Mouse (Mus musculus) monocyte, adult 2 months (primary cell): ENCODE measurements around the gene Mfn2.
A peak's percentile ranks its signal among the peaks of the same experiment; 100 is the strongest.

ENCODE experiments used
- DNase-seq, 2 experiments: peaks; one replicate each; pipeline ENCODE4 v3.0.0; 2022; ENCODE audit warnings: low spot score in 2 of 2, low read depth in 1 of 2

Mfn2 gene

GRCm38 (mm10) chr4:147904313-147905089, at the start of gene Mfn2:
Gene Mfn2 (minus strand): TSS chr4:147904704.
- DNase-seq, result peak; percentile 52 to 82

- DNase-seq, result no peak
Observed at GRCm38 (mm10) chr4:147953590-147953989, 49.1 kb upstream of the Mfn2 start.

DNA sequence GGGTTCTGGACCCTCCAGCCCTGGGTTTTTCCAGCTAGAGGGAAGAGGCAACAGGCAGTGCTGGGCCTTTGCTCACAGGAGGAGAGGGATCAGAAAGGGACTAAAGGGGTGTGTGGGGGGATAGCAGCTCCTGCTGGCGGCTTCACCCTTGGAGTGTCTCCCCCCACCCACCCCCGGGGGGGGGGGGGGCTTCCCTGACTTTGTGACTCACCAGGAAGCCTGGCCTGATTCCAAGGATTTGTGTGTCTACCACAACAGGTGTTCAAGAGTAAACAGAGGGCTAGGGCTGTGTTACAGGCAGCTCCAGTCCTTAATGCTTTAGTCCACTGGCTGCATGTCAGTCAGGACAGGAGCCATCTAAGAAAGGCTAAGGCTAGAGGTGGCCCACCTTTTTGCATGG, 43.0 kb upstream of the Mfn2 start:
- DNase-seq, result no peak

DNA sequence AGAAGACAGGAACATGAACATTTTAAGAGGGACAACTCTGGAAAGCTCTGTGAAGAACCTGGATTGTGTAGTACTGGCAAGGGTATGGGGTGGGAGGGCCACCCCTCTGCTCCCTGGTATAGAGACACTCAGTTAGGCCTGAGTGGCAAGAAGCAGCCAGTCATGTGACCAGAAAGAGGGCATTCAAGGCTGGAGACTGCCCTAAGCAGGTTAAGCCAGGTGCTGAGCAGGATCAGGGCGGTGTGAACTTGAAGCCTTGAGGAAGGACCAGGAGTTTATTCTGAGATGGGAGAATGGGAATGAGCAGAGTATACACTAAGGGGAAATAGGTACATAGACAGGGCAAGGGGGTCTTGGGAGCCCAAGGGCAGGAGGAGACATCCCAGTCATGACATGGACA, 38.5 kb upstream of the Mfn2 start:
- no peak for DNase-seq

DNA sequence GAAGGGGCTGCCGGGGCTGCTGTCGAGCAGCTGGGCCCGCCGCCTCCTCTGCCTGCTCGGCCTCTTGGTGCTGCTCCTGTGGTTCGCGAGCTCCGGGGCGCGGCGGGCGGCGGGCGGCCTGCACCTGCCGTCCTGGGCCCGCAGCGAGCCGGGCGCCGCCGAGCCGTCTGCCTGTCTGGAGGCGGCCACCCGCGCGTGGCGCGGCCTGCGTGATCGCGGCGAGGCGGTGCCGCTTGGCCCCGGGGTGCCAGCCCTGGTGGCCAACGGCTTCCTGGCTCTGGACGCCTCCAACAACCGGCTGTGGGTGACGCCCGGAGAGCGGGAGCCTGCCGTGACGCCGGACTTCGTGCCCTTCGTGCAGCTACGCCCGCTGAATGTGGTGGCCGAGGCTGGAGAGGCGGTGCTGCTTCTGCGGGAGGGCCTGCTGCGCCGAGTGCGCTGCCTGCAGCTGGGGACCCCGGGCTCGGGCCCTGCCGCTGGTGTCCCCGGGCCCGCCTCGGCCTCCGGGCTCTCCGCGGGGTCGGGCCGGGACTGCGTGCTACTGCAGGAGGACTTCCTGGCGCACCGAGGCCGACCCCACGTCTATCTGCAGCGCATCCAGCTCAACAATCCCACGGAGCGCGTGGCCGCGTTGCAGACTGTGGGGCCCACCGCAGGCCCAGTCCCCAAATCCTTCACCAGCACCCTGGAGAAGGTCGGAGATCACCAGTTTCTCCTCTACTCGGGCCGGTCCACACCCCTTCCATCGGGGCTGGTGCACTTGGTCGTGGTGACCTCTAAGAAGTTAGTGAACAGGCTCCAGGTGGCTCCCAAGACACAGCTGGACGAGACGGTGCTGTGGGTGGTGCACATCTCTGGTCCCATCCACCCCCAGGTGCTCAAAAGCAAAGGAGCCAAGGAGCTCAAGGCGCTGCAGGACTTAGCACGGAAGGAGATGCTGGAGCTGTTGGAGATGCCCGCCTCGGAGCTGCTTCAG, 36.8 kb upstream of the Mfn2 start:
- DNase-seq, result no peak

GRCm38 (mm10) chr4:147940576-147941044, 36.1 kb upstream of the Mfn2 start, which contains the start of gene 2510039O18Rik:
Gene 2510039O18Rik (plus strand): TSS chr4:147940895.
- peak; percentile 45 to 70 for DNase-seq

- no peak for DNase-seq
Observed at GRCm38 (mm10) chr4:147940111-147940510, 35.6 kb upstream of the Mfn2 start.

DNA sequence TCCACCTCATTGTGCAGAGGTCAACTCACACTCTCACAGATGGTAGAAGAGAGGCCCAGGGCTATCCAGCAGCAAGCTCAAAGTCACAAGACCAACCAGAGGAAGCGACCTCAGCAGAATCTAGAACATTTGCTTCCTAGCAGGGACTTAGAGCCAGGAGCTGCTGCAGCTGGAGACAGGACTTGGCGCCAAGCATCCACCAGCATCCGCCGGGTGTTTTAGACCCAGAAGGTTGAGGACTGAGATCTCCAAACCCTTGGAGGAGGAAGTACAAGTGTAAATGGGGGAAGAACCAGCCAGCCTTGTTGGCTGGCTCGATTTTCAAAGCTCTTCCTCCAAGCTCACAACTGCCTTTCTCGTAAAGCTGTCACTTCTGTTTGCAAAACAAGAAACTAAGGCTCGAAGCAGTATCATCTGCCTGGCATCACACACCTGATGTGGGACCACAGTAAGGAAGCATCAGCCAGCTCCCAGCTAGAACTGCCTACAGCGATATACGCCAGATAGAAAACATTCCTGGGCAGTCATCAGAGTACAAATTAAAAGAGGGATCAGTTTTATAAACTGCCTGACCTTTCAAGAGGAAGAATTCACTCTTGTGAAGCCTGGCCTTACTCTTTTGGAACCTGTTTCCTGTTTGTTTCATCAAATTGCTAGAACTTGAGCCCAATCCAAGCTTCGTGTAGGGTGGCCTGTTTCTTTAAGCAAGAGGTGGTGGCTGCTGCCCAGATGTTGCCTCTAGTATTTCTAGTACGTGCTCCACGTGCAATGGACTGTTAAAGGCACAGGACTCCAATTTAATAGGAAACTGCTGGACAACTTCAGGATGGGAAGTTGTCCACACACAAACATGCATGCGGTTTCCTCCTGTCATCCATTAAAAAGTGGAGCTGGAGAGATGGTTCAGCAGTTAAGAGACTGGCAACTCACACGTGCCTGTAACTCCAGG, 33.9 kb upstream of the Mfn2 start:
- no peak for DNase-seq

DNA sequence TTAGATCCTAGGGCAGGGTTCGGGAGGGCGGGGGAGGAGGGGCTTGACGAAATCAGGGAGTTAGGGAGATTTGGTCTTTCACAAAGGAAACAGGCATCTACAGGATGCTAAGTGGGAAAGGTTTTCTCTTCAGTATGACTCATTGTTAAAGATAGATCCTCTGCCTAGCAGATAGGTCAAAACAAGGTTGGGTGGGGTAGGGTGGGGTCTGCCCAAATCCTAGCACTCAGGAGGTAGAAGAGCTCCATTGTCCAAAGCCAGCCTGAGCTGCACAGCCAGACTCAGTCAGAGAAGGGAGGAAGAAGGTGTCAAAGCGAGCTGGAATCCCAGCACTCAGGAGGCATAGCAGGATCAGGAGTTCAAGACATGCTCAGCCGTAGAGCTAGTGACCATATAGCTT, 33.0 kb upstream of the Mfn2 start:
- DNase-seq, result no peak

GRCm38 (mm10) chr4:147937021-147937420, 32.5 kb upstream of the Mfn2 start:
- no peak for DNase-seq

DNA sequence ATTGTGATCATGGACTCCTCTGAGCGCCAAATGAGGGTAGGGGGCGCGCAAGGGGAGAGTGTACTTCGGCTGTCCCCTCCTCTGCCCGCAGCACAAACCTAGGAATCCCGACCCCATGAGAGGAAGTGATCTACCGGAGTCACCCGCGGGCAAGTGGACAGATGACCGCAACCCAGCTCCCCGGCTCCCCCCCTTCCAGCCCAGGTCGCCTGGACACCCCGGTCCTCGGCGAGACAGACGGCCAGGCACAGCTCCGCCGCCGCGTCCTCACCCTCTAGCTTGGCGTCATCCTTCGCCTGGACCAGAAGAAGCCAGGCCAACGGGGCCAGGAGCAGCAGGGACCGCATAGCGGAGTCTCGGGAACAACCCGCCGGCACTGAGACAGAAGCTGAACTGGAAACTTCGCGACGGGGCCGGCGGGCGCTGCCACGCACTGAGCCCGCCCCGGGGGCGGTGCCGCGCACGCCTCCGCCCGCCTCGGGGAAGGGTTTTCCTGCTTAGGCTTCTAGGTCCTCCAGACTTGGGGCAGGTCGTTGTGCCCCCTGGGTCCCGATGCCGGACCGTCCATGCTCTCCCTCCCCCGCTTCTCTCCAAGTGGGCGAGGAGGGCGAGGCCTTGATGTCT, 31.9 kb upstream of the Mfn2 start, which contains the start of gene Plod1:
Gene Plod1, minus strand, starts transcription at position 437 of the 624 bp plus-strand sequence.
- peak in 1 of 2 experiments; percentile 56 for DNase-seq

- no peak for DNase-seq
Observed at GRCm38 (mm10) chr4:147935904-147936303, 31.4 kb upstream of the Mfn2 start.

GRCm38 (mm10) chr4:147934611-147935010, 30.1 kb upstream of the Mfn2 start:
- no peak for DNase-seq

DNA sequence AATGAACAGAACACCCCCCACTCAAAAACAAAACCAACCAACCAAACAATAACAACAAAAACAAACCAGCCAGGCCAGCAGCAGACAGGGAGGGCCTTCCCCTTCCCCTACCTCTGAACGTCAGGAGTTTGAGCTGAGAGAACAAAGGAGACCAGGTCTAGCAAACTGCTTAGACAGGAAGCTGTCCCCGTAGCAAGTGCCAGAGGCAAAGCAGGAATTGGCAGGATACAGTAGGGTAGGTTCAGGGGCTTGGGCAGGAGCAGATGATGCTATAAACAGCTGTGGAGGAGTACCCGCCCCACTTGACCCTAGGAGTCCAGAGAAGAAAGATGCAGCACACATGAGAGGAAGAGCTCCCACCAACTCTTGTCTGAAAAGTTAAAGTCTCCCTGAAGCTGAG, 29.6 kb upstream of the Mfn2 start:
- DNase-seq, result no peak

- no peak for DNase-seq
Observed at GRCm38 (mm10) chr4:147930946-147931345, 26.4 kb upstream of the Mfn2 start.

- DNase-seq, result no peak
Observed at GRCm38 (mm10) chr4:147928540-147928939, 24.0 kb upstream of the Mfn2 start.

GRCm38 (mm10) chr4:147928136-147928535, 23.6 kb upstream of the Mfn2 start:
- DNase-seq, result no peak

GRCm38 (mm10) chr4:147927705-147928104, 23.2 kb upstream of the Mfn2 start:
- peak in 1 of 2 experiments; percentile 6 for DNase-seq

- DNase-seq, result no peak
Observed at GRCm38 (mm10) chr4:147922341-147922740, 17.8 kb upstream of the Mfn2 start.

GRCm38 (mm10) chr4:147920973-147921372, 16.5 kb upstream of the Mfn2 start:
- no peak for DNase-seq
